Mouse (Mus musculus) lung, embryonic 15.5 days (tissue): ENCODE measurements around the gene Mrps18a. TPM values are rescaled to one million over a fixed set of nuclear protein-coding genes. Genes with fewer than 3 reads are reported as not detected.
A peak's percentile ranks its signal among the peaks of the same experiment; 100 is the strongest.

Experiments
- ATAC-seq: fragments of 200-750 bp; cut with Nextera tagmentation; 2 replicates; pipeline ENCODE4 v1.8.0; 2017; ENCODE audit warnings: moderate number of reproducible peaks, borderline replicate concordance; ENCODE audit not compliant: low FRiP score, low TSS enrichment; ENCODE audit errors: extremely low read depth
- H3K27ac ChIP-seq: fragments of 300-500 bp; sonication (generic); 2 replicates; pipeline ENCODE4 v1.5.1; 2015; ENCODE audit warnings: moderate library complexity, mild to moderate bottlenecking, inconsistent platforms
- H3K27me3 ChIP-seq: fragments of 300-500 bp; sonication (generic); 2 replicates; pipeline ENCODE4 v1.6.1; 2015; ENCODE audit warnings: inconsistent platforms
- H3K36me3 ChIP-seq: fragments of 300-500 bp; sonication (generic); 2 replicates; pipeline ENCODE4 v1.6.1; 2015; ENCODE audit warnings: inconsistent platforms
- H3K4me1 ChIP-seq: fragments of 300-500 bp; sonication (generic); 2 replicates; pipeline ENCODE4 v1.6.1; 2015; ENCODE audit warnings: inconsistent platforms
- H3K4me2 ChIP-seq: fragments of 300-500 bp; sonication (generic); 2 replicates; pipeline ENCODE4 v1.6.1; 2015; ENCODE audit warnings: inconsistent platforms, mild to moderate bottlenecking, moderate library complexity
- H3K4me3 ChIP-seq: fragments of 300-500 bp; sonication (generic); 2 replicates; pipeline ENCODE4 v1.5.1; 2015; ENCODE audit warnings: mild to moderate bottlenecking, inconsistent platforms
- H3K9ac ChIP-seq: fragments of 300-500 bp; sonication (generic); 2 replicates; pipeline ENCODE4 v1.6.1; 2015; ENCODE audit warnings: inconsistent platforms
- H3K9me3 ChIP-seq: fragments of 300-500 bp; sonication (generic); 2 replicates; pipeline ENCODE4 v1.6.1; 2016; ENCODE audit warnings: inconsistent platforms
- WGBS: fragments of 180-500 bp; shearing (Covaris S2); methylation state at CpG from one replicate; pipeline ENCODE4 v1.1.7; 2015; 5-methylcytosine and 5-hydroxymethylcytosine counted together
- polyA plus RNA-seq: library from polyadenylated mRNA; unstranded; fragments of >200 nt; fragmentation: Nextera tagmentation; extraction: Ambion mirVana; gene quantifications from 2 replicates; pipeline ENCODE4 v1.2.1, GENCODE M21; 2015

Gene Mrps18a
- polyA plus RNA-seq: 143 TPM in 2 replicates

- Histone ChIP-seq H3K27me3 (peaks cover 4% of the 10 kb centered on the region; the same call in 1 of the 2 replicates), H3K27ac (peak within 1 kb of the TSS; percentile 53; the same call in 1 of the 2 replicates), H3K4me2 (peak within 1 kb of the TSS; percentile 87), H3K4me3 (peak within 1 kb of the TSS; percentile 72), H3K9me3 (no peaks in the 10 kb centered on the region), H3K36me3 (no peaks in the 10 kb centered on the region), H3K9ac (peak within 1 kb of the TSS; percentile 68), H3K4me1 (peaks cover 34% of the 10 kb centered on the region)
- 5% methylated on average over 38 of the region's 38 CpGs for WGBS
- peak; percentile 85 for ATAC-seq
Observed at GRCm38 (mm10) chr17:46110402-46111289, at the start of gene Mrps18a. TSS of gene Mrps18a (plus strand) at chr17:46110986.

GRCm38 (mm10) chr17:46063283-46063973 lies 47.4 kb upstream of the Mrps18a start:
- Histone ChIP-seq H3K4me1 (peaks cover 32% of the 10 kb centered on the region), H3K4me2 (peak overlapping the region; percentile 34), H3K4me3 (no peak overlapping the region), H3K9ac (no peak overlapping the region), H3K27me3 (no peaks in the 10 kb centered on the region), H3K27ac (peak overlapping the region; percentile 69), H3K9me3 (no peaks in the 10 kb centered on the region), H3K36me3 (no peaks in the 10 kb centered on the region)
- peak; percentile 93 for ATAC-seq
- 11% methylated on average over 10 of the region's 10 CpGs for WGBS

GRCm38 (mm10) chr17:46063974-46064312 lies 46.8 kb upstream of the Mrps18a start:
- H3K4me1 ChIP-seq: peaks cover 29% of the 10 kb centered on the region
- WGBS: 41% methylated on average over 6 of the region's 6 CpGs
- no peaks in the 10 kb centered on the region for H3K9me3 ChIP-seq
- peak overlapping the region; percentile 34; the same call in 1 of the 2 replicates for H3K4me2 ChIP-seq
- H3K27me3 ChIP-seq: no peaks in the 10 kb centered on the region
- no peak overlapping the region for H3K4me3 ChIP-seq
- H3K27ac ChIP-seq: peak overlapping the region; percentile 69
- no peaks in the 10 kb centered on the region for H3K36me3 ChIP-seq
- H3K9ac ChIP-seq: no peak overlapping the region
- ATAC-seq: no peak

GRCm38 (mm10) chr17:46070046-46070445 lies 40.7 kb upstream of the Mrps18a start:
- WGBS: 62% methylated on average over 9 of the region's 9 CpGs
- no peak overlapping the region for H3K4me3 ChIP-seq
- peaks cover 21% of the 10 kb centered on the region for H3K4me1 ChIP-seq
- no peak overlapping the region for H3K9ac ChIP-seq
- H3K9me3 ChIP-seq: no peaks in the 10 kb centered on the region
- no peak for ATAC-seq
- no peaks in the 10 kb centered on the region for H3K27me3 ChIP-seq
- H3K36me3 ChIP-seq: no peaks in the 10 kb centered on the region
- H3K4me2 ChIP-seq: no peak overlapping the region
- H3K27ac ChIP-seq: no peak overlapping the region

GRCm38 (mm10) chr17:46071531-46071930 lies 39.3 kb upstream of the Mrps18a start:
- Histone ChIP-seq H3K9ac (no peak overlapping the region), H3K4me1 (peaks cover 24% of the 10 kb centered on the region), H3K27me3 (no peaks in the 10 kb centered on the region), H3K36me3 (no peaks in the 10 kb centered on the region), H3K27ac (no peak overlapping the region), H3K4me2 (no peak overlapping the region), H3K4me3 (no peak overlapping the region), H3K9me3 (no peaks in the 10 kb centered on the region)
- no peak for ATAC-seq
- WGBS: 82% methylated on average over 3 of the region's 3 CpGs

GRCm38 (mm10) chr17:46073730-46074301 lies 37.0 kb upstream of the Mrps18a start:
- H3K36me3 ChIP-seq: no peaks in the 10 kb centered on the region
- peak overlapping the region; percentile 6; the same call in 1 of the 2 replicates for H3K9ac ChIP-seq
- peak overlapping the region; percentile 58 for H3K4me2 ChIP-seq
- H3K4me1 ChIP-seq: peaks cover 24% of the 10 kb centered on the region
- ATAC-seq: peak; percentile 81
- 11% methylated on average over 23 of the region's 23 CpGs for WGBS
- H3K4me3 ChIP-seq: peak overlapping the region; percentile 17; the same call in 1 of the 2 replicates
- H3K27ac ChIP-seq: peak overlapping the region; percentile 78
- no peaks in the 10 kb centered on the region for H3K9me3 ChIP-seq
- H3K27me3 ChIP-seq: no peaks in the 10 kb centered on the region

GRCm38 (mm10) chr17:46074398-46075115 lies 36.2 kb upstream of the Mrps18a start:
- ATAC-seq: no peak
- Histone ChIP-seq H3K4me1 (peaks cover 24% of the 10 kb centered on the region), H3K4me2 (peak overlapping the region; percentile 58), H3K36me3 (no peaks in the 10 kb centered on the region), H3K9me3 (no peaks in the 10 kb centered on the region), H3K27ac (peak overlapping the region; percentile 78), H3K27me3 (no peaks in the 10 kb centered on the region), H3K9ac (0 out of 2 replicates have a peak overlapping the region, but pooled peaks have one; percentile 6), H3K4me3 (peak overlapping the region; percentile 17; the same call in 1 of the 2 replicates)
- 36% methylated on average over 7 of the region's 7 CpGs for WGBS

GRCm38 (mm10) chr17:46075116-46075485 lies 35.7 kb upstream of the Mrps18a start:
- H3K4me2 ChIP-seq: no peak overlapping the region
- H3K27ac ChIP-seq: no peak overlapping the region
- peaks cover 24% of the 10 kb centered on the region for H3K4me1 ChIP-seq
- H3K9ac ChIP-seq: no peak overlapping the region
- no peaks in the 10 kb centered on the region for H3K27me3 ChIP-seq
- H3K4me3 ChIP-seq: no peak overlapping the region
- no peaks in the 10 kb centered on the region for H3K9me3 ChIP-seq
- WGBS: 36% methylated on average over 3 of the region's 3 CpGs
- H3K36me3 ChIP-seq: no peaks in the 10 kb centered on the region
- no peak for ATAC-seq

GRCm38 (mm10) chr17:46075551-46076259 lies 35.1 kb upstream of the Mrps18a start:
- Histone ChIP-seq H3K27me3 (no peaks in the 10 kb centered on the region), H3K4me1 (peaks cover 28% of the 10 kb centered on the region), H3K4me3 (no peak overlapping the region), H3K9ac (no peak overlapping the region), H3K27ac (no peak overlapping the region), H3K36me3 (no peaks in the 10 kb centered on the region), H3K4me2 (no peak overlapping the region), H3K9me3 (no peaks in the 10 kb centered on the region)
- WGBS: 73% methylated on average over 5 of the region's 5 CpGs
- ATAC-seq: no peak

- no peaks in the 10 kb centered on the region for H3K9me3 ChIP-seq
- WGBS: 75% methylated on average over 1 of the region's 1 CpGs
- no peak overlapping the region for H3K4me3 ChIP-seq
- H3K27me3 ChIP-seq: no peaks in the 10 kb centered on the region
- H3K4me2 ChIP-seq: no peak overlapping the region
- H3K4me1 ChIP-seq: peaks cover 33% of the 10 kb centered on the region
- no peak for ATAC-seq
- no peak overlapping the region for H3K9ac ChIP-seq
- no peaks in the 10 kb centered on the region for H3K36me3 ChIP-seq
- H3K27ac ChIP-seq: no peak overlapping the region
Observed at GRCm38 (mm10) chr17:46076260-46076551, 34.6 kb upstream of the Mrps18a start.

- no peak for ATAC-seq
- Histone ChIP-seq H3K27ac (no peak overlapping the region), H3K27me3 (no peaks in the 10 kb centered on the region), H3K4me1 (peaks cover 41% of the 10 kb centered on the region), H3K36me3 (no peaks in the 10 kb centered on the region), H3K4me2 (no peak overlapping the region), H3K4me3 (no peak overlapping the region), H3K9me3 (no peaks in the 10 kb centered on the region), H3K9ac (no peak overlapping the region)
- 81% methylated on average over 12 of the region's 12 CpGs for WGBS
Observed at GRCm38 (mm10) chr17:46077921-46078534, 32.8 kb upstream of the Mrps18a start.
